Mouse (Mus musculus): ENCODE data around the gene Ankrd60. TPM values are rescaled to one million over a fixed set of nuclear protein-coding genes. Genes with fewer than 3 reads are reported as not detected.

Gene Ankrd60
- polyA plus RNA-seq, 1 experiment from 2014 or later: not detected

GRCm38 (mm10) chr2:173522376-173522775, 55.8 kb downstream of the Ankrd60 start, which contains the start of gene 1700021F07Rik:
TSS of gene 1700021F07Rik (plus strand) at chr2:173522586.
- Histone ChIP-seq H3K9me3 (ENCODE audit: control insufficient read depth, low read length) (no peaks in the 10 kb centered on the region), H3K27ac (replicated peaks; ENCODE audit: low read depth, low read length) (no peak within 1 kb of the TSS), H3K4me3 (ENCODE audit: low read depth, low read length) (no peak within 1 kb of the TSS), H3K36me3 (ENCODE audit: control insufficient read depth, insufficient read depth, low read length) (no peaks in the 10 kb centered on the region), H3K9ac (ENCODE audit: low read length) (no peak within 1 kb of the TSS), H3K27me3 (ENCODE audit: control insufficient read depth, insufficient read depth, low read length) (no peaks in the 10 kb centered on the region), H3K4me2 (ENCODE audit: low read depth, severe bottlenecking) (no peak within 1 kb of the TSS), H3K4me1 (ENCODE audit: control insufficient read depth, insufficient read depth, low read length) (0 out of 2 replicates have a peak, but pooled peaks cover 5% of the 10 kb centered on the region)
- ATAC-seq (ENCODE audit: insufficient number of reproducible peaks, low FRiP score, low TSS enrichment, low read depth) (no peak), DNase-seq (ENCODE audit: low spot score) (no peak)
- 92% methylated on average over 18 of the region's 18 CpGs for WGBS

Other genes starting within 250 kb of the Ankrd60 start
- not detected in 2 replicates for gene 1700021F07Rik, start 55.8 kb downstream of the Ankrd60 start, polyA plus RNA-seq (2014; fragmentation: Nextera tagmentation; extraction: Ambion mirVana)
- 31.9 and 34.3 TPM in 2 replicates for gene Rab22a, start 81.4 kb upstream of the Ankrd60 start, polyA plus RNA-seq (2014; fragmentation: Nextera tagmentation; extraction: Ambion mirVana)
- gene 1700010B08Rik, start 141.1 kb upstream of the Ankrd60 start, polyA plus RNA-seq (2014; fragmentation: Nextera tagmentation; extraction: Ambion mirVana): not detected in 2 replicates
- gene Vapb, start 159.1 kb upstream of the Ankrd60 start, polyA plus RNA-seq (2014; fragmentation: Nextera tagmentation; extraction: Ambion mirVana): 9.8 and 11.0 TPM in 2 replicates